Mouse (Mus musculus): ENCODE measurements around the gene Ppef1. TPM values are rescaled to one million over a fixed set of nuclear protein-coding genes. Genes with fewer than 3 reads are reported as not detected.
"Not testable (repeated sequence)": the region's sequence is repeated elsewhere in the genome, so short reads cannot be mapped to it uniquely, and the experiment has no call there.

Gene Ppef1
- not detected in 2 replicates for polyA plus RNA-seq (2011; ENCODE audit: insufficient read depth, insufficient read length, low read depth, missing spikeins)

GRCm38 (mm10) chrX:160735650-160736049 lies at the start of gene Ppef1:
Gene Ppef1 (minus strand): TSS chrX:160735765.
- Histone ChIP-seq H3K4me3 (ENCODE audit: low read depth, low read length) (no peak within 1 kb of the TSS), H3K36me3 (ENCODE audit: control insufficient read depth, insufficient read depth, low read length, poor library complexity, severe bottlenecking) (no peaks in the 10 kb centered on the region), H3K27ac (ENCODE audit: insufficient read depth, low read length) (no peak within 1 kb of the TSS), H3K9ac (ENCODE audit: low read depth, poor library complexity, severe bottlenecking) (no peak within 1 kb of the TSS), H3K9me3 (replicated peaks; ENCODE audit: control insufficient read depth, insufficient read depth, low read length, poor library complexity, severe bottlenecking) (no peaks in the 10 kb centered on the region), H3K4me1 (ENCODE audit: control insufficient read depth, insufficient read depth, low read length) (no peaks in the 10 kb centered on the region), H3K27me3 (ENCODE audit: control insufficient read depth, insufficient read depth, low read length, poor library complexity, severe bottlenecking) (no peaks in the 10 kb centered on the region)
- no peak for TF ChIP-seq EP300 (IDR thresholded peaks at IDR 0.05; ENCODE audit: insufficient read depth, low read depth, low read length)
- no peak for TF ChIP-seq POLR2A (IDR thresholded peaks at IDR 0.05; ENCODE audit: insufficient read depth, low read length)
- TF ChIP-seq CTCF (IDR thresholded peaks at IDR 0.05; ENCODE audit: low read depth, low read length) = no peak

- TF ChIP-seq POLR2A (IDR thresholded peaks at IDR 0.05; ENCODE audit: insufficient read depth, low read length) = no peak
- TF ChIP-seq EP300 (IDR thresholded peaks at IDR 0.05; ENCODE audit: insufficient read depth, low read depth, low read length) = no peak
- no peak for TF ChIP-seq CTCF (IDR thresholded peaks at IDR 0.05; ENCODE audit: low read depth, low read length)
- no peak overlapping the region for H3K9ac ChIP-seq (ENCODE audit: low read depth, poor library complexity, severe bottlenecking)
- no peak overlapping the region for H3K27ac ChIP-seq (ENCODE audit: insufficient read depth, low read length)
- H3K27me3 ChIP-seq (ENCODE audit: control insufficient read depth, insufficient read depth, low read length, poor library complexity, severe bottlenecking) = no peaks in the 10 kb centered on the region
- no peaks in the 10 kb centered on the region for H3K36me3 ChIP-seq (ENCODE audit: control insufficient read depth, insufficient read depth, low read length, poor library complexity, severe bottlenecking)
- H3K4me3 ChIP-seq (ENCODE audit: low read depth, low read length) = no peak overlapping the region
- no peaks in the 10 kb centered on the region for H3K4me1 ChIP-seq (ENCODE audit: control insufficient read depth, insufficient read depth, low read length)
- no peaks in the 10 kb centered on the region for H3K9me3 ChIP-seq (replicated peaks; ENCODE audit: control insufficient read depth, insufficient read depth, low read length, poor library complexity, severe bottlenecking)
These were observed 46.7 kb upstream of the Ppef1 start for GRCm38 (mm10) chrX:160782276-160782675.

GRCm38 (mm10) chrX:160773033-160773432 lies 37.5 kb upstream of the Ppef1 start:
- no peaks in the 10 kb centered on the region for H3K9me3 ChIP-seq (replicated peaks; ENCODE audit: control insufficient read depth, insufficient read depth, low read length, poor library complexity, severe bottlenecking)
- H3K4me3 ChIP-seq (ENCODE audit: low read depth, low read length) = no peak overlapping the region
- no peaks in the 10 kb centered on the region for H3K36me3 ChIP-seq (ENCODE audit: control insufficient read depth, insufficient read depth, low read length, poor library complexity, severe bottlenecking)
- H3K4me1 ChIP-seq (ENCODE audit: control insufficient read depth, insufficient read depth, low read length) = no peaks in the 10 kb centered on the region
- no peak overlapping the region for H3K9ac ChIP-seq (ENCODE audit: low read depth, poor library complexity, severe bottlenecking)
- H3K27me3 ChIP-seq (ENCODE audit: control insufficient read depth, insufficient read depth, low read length, poor library complexity, severe bottlenecking) = no peaks in the 10 kb centered on the region
- H3K27ac ChIP-seq (ENCODE audit: insufficient read depth, low read length) = no peak overlapping the region
- no peak for TF ChIP-seq CTCF (IDR thresholded peaks at IDR 0.05; ENCODE audit: low read depth, low read length)
- TF ChIP-seq POLR2A (IDR thresholded peaks at IDR 0.05; ENCODE audit: insufficient read depth, low read length) = no peak
- TF ChIP-seq EP300 (IDR thresholded peaks at IDR 0.05; ENCODE audit: insufficient read depth, low read depth, low read length) = no peak

GRCm38 (mm10) chrX:160769622-160770021 lies 34.1 kb upstream of the Ppef1 start:
- not testable (repeated sequence) for H3K9me3 ChIP-seq (replicated peaks; ENCODE audit: control insufficient read depth, insufficient read depth, low read length, poor library complexity, severe bottlenecking); H3K36me3 ChIP-seq (ENCODE audit: control insufficient read depth, insufficient read depth, low read length, poor library complexity, severe bottlenecking); H3K4me1 ChIP-seq (ENCODE audit: control insufficient read depth, insufficient read depth, low read length); H3K4me3 ChIP-seq (ENCODE audit: low read depth, low read length); H3K27ac ChIP-seq (ENCODE audit: insufficient read depth, low read length); H3K9ac ChIP-seq (ENCODE audit: low read depth, poor library complexity, severe bottlenecking); H3K27me3 ChIP-seq (ENCODE audit: control insufficient read depth, insufficient read depth, low read length, poor library complexity, severe bottlenecking)

GRCm38 (mm10) chrX:160767713-160768112 lies 32.1 kb upstream of the Ppef1 start, which contains the start of gene Rs1:
Gene Rs1 (plus strand): TSS chrX:160768013.
- no peak within 1 kb of the TSS for H3K9ac ChIP-seq (ENCODE audit: low read depth, poor library complexity, severe bottlenecking)
- H3K27me3 ChIP-seq (ENCODE audit: control insufficient read depth, insufficient read depth, low read length, poor library complexity, severe bottlenecking) = no peaks in the 10 kb centered on the region
- no peak within 1 kb of the TSS for H3K4me3 ChIP-seq (ENCODE audit: low read depth, low read length)
- H3K27ac ChIP-seq (ENCODE audit: insufficient read depth, low read length) = no peak within 1 kb of the TSS
- no peaks in the 10 kb centered on the region for H3K4me1 ChIP-seq (ENCODE audit: control insufficient read depth, insufficient read depth, low read length)
- no peaks in the 10 kb centered on the region for H3K9me3 ChIP-seq (replicated peaks; ENCODE audit: control insufficient read depth, insufficient read depth, low read length, poor library complexity, severe bottlenecking)
- H3K36me3 ChIP-seq (ENCODE audit: control insufficient read depth, insufficient read depth, low read length, poor library complexity, severe bottlenecking) = no peaks in the 10 kb centered on the region
- TF ChIP-seq CTCF (IDR thresholded peaks at IDR 0.05; ENCODE audit: low read depth, low read length) (no peak), EP300 (IDR thresholded peaks at IDR 0.05; ENCODE audit: insufficient read depth, low read depth, low read length) (no peak), POLR2A (IDR thresholded peaks at IDR 0.05; ENCODE audit: insufficient read depth, low read length) (no peak)

- no peaks in the 10 kb centered on the region for H3K9me3 ChIP-seq (replicated peaks; ENCODE audit: control insufficient read depth, insufficient read depth, low read length, poor library complexity, severe bottlenecking)
- H3K9ac ChIP-seq (ENCODE audit: low read depth, poor library complexity, severe bottlenecking) = no peak overlapping the region
- H3K4me1 ChIP-seq (ENCODE audit: control insufficient read depth, insufficient read depth, low read length) = no peaks in the 10 kb centered on the region
- no peak overlapping the region for H3K27ac ChIP-seq (ENCODE audit: insufficient read depth, low read length)
- peak overlapping the region; percentile 80 for H3K4me3 ChIP-seq (ENCODE audit: low read depth, low read length)
- no peaks in the 10 kb centered on the region for H3K27me3 ChIP-seq (ENCODE audit: control insufficient read depth, insufficient read depth, low read length, poor library complexity, severe bottlenecking)
- no peak for TF ChIP-seq EP300 (IDR thresholded peaks at IDR 0.05; ENCODE audit: insufficient read depth, low read depth, low read length)
- no peaks in the 10 kb centered on the region for H3K36me3 ChIP-seq (ENCODE audit: control insufficient read depth, insufficient read depth, low read length, poor library complexity, severe bottlenecking)
These were observed 30.7 kb upstream of the Ppef1 start for GRCm38 (mm10) chrX:160766233-160766616.

All from ES-Bruce4 (cell line).